Mouse (Mus musculus) hindbrain, embryonic 14.5 days (tissue): ENCODE measurements around the gene Ctbs. TPM values are rescaled to one million over a fixed set of nuclear protein-coding genes. Genes with fewer than 3 reads are reported as not detected.

Experiments used
- ATAC-seq: fragments of 200-750 bp; cut with Nextera tagmentation; 2 replicates; pipeline ENCODE4 v1.8.0; 2017; ENCODE audit warnings: moderate number of reproducible peaks, mild to moderate bottlenecking, moderate TSS enrichment, moderate library complexity; ENCODE audit not compliant: low FRiP score
- DNase-seq: peaks from one replicate; pipeline ENCODE4 v3.0.0-alpha.2; 2015; ENCODE audit warnings: low spot score
- H3K27ac ChIP-seq: fragments of 300-500 bp; sonication (generic); 2 replicates; pipeline ENCODE4 v1.5.1; 2014; ENCODE audit warnings: mild to moderate bottlenecking, moderate library complexity
- H3K27me3 ChIP-seq: fragments of 300-500 bp; sonication (generic); 2 replicates; pipeline ENCODE4 v1.6.1; 2014; ENCODE audit warnings: mild to moderate bottlenecking, low read length, mixed read lengths; ENCODE audit not compliant: control insufficient read depth, insufficient read depth
- H3K36me3 ChIP-seq: fragments of 300-500 bp; sonication (generic); replicated peaks from 2 replicates; pipeline ENCODE4 v1.6.1; 2014; ENCODE audit not compliant: control insufficient read depth, insufficient read depth
- H3K4me1 ChIP-seq: fragments of 300-500 bp; sonication (generic); replicated peaks from 2 replicates; pipeline ENCODE4 v1.6.1; 2014; ENCODE audit warnings: antibody characterized with exemption, low read length, mixed read lengths; ENCODE audit not compliant: control insufficient read depth, insufficient read depth
- H3K4me2 ChIP-seq: fragments of 300-500 bp; sonication (generic); replicated peaks from 2 replicates; pipeline ENCODE4 v1.6.1; 2014; ENCODE audit warnings: mild to moderate bottlenecking, moderate library complexity
- H3K4me3 ChIP-seq: fragments of 300-500 bp; sonication (generic); replicated peaks from 2 replicates; pipeline ENCODE4 v1.5.1; 2014; ENCODE audit warnings: mild to moderate bottlenecking, low read length
- H3K9ac ChIP-seq: fragments of 300-500 bp; sonication (generic); 2 replicates; pipeline ENCODE4 v1.6.1; 2014
- H3K9me3 ChIP-seq: fragments of 300-500 bp; sonication (generic); 2 replicates; pipeline ENCODE4 v1.6.1; 2016; ENCODE audit warnings: low read length; ENCODE audit not compliant: control insufficient read depth
- WGBS: fragments of 180-500 bp; shearing (Covaris S2); extraction: QIAGEN DNeasy Blood & Tissue Kit; methylation state at CpG from one replicate; pipeline ENCODE4 v1.1.7; 2014; 5-methylcytosine and 5-hydroxymethylcytosine counted together
- polyA plus RNA-seq: library from polyadenylated mRNA; unstranded; fragments of >200 nt; fragmentation: Nextera tagmentation; extraction: Ambion mirVana; gene quantifications from 2 replicates; pipeline ENCODE4 v1.2.1, GENCODE M21; 2014

Ctbs gene
- polyA plus RNA-seq, 1 experiment from 2014 or later, result 6.4 TPM

GRCm38 (mm10) chr3:146412480-146412879 lies 37.1 kb upstream of the Ctbs start:
- no peaks in the 10 kb centered on the region for H3K27me3 ChIP-seq
- no peak overlapping the region for H3K27ac ChIP-seq
- WGBS, result 94% methylated on average over 7 of the region's 7 CpGs
- no peak for ATAC-seq
- H3K9ac ChIP-seq, result no peak overlapping the region
- no peaks in the 10 kb centered on the region for H3K9me3 ChIP-seq
- H3K36me3 ChIP-seq, result no peaks in the 10 kb centered on the region; the same call in 1 of the 2 replicates
- peaks cover 7% of the 10 kb centered on the region for H3K4me1 ChIP-seq
- no peak for DNase-seq
- no peak overlapping the region for H3K4me2 ChIP-seq
- H3K4me3 ChIP-seq, result no peak overlapping the region

- WGBS, result 91% methylated on average over 13 of the region's 13 CpGs
- H3K9me3 ChIP-seq, result no peaks in the 10 kb centered on the region
- H3K36me3 ChIP-seq, result peaks cover under 1% of the 10 kb centered on the region
- H3K27ac ChIP-seq, result no peak overlapping the region
- peaks cover 5% of the 10 kb centered on the region; the same call in 1 of the 2 replicates for H3K4me1 ChIP-seq
- no peak overlapping the region for H3K9ac ChIP-seq
- DNase-seq, result no peak
- no peak for ATAC-seq
- H3K4me3 ChIP-seq, result no peak overlapping the region
- H3K27me3 ChIP-seq, result no peaks in the 10 kb centered on the region
- no peak overlapping the region for H3K4me2 ChIP-seq
Observed at GRCm38 (mm10) chr3:146413016-146413415, 36.6 kb upstream of the Ctbs start.

GRCm38 (mm10) chr3:146413992-146414391 lies 35.6 kb upstream of the Ctbs start:
- Histone ChIP-seq H3K27ac (no peak overlapping the region), H3K27me3 (no peaks in the 10 kb centered on the region), H3K4me2 (no peak overlapping the region), H3K4me3 (no peak overlapping the region), H3K9ac (no peak overlapping the region), H3K9me3 (no peaks in the 10 kb centered on the region), H3K36me3 (peaks cover 9% of the 10 kb centered on the region), H3K4me1 (peaks cover 5% of the 10 kb centered on the region; the same call in 1 of the 2 replicates)
- whole genome bisulfite sequencing, result 90% methylated on average over 4 of the region's 4 CpGs
- ATAC-seq, result no peak
- no peak for DNase-seq

- Histone ChIP-seq H3K4me1 (peaks cover 5% of the 10 kb centered on the region; the same call in 1 of the 2 replicates), H3K9me3 (no peaks in the 10 kb centered on the region), H3K27me3 (no peaks in the 10 kb centered on the region), H3K27ac (no peak overlapping the region), H3K4me2 (no peak overlapping the region), H3K4me3 (no peak overlapping the region), H3K36me3 (peaks cover 15% of the 10 kb centered on the region), H3K9ac (no peak overlapping the region)
- no peak for ATAC-seq
- no peak for DNase-seq
- WGBS, result 93% methylated on average over 12 of the region's 12 CpGs
Observed at GRCm38 (mm10) chr3:146414555-146414954, 35.0 kb upstream of the Ctbs start.

- no peak overlapping the region for H3K27ac ChIP-seq
- H3K4me1 ChIP-seq, result no peaks in the 10 kb centered on the region
- H3K9ac ChIP-seq, result no peak overlapping the region
- H3K27me3 ChIP-seq, result no peaks in the 10 kb centered on the region
- 95% methylated on average over 8 of the region's 8 CpGs for WGBS
- H3K4me2 ChIP-seq, result no peak overlapping the region
- peaks cover 47% of the 10 kb centered on the region for H3K36me3 ChIP-seq
- DNase-seq, result no peak
- no peak for ATAC-seq
- no peaks in the 10 kb centered on the region for H3K9me3 ChIP-seq
- H3K4me3 ChIP-seq, result no peak overlapping the region
Observed at GRCm38 (mm10) chr3:146417873-146418272, 31.7 kb upstream of the Ctbs start.

- Histone ChIP-seq H3K4me3 (no peak overlapping the region), H3K27ac (no peak overlapping the region), H3K4me2 (no peak overlapping the region), H3K4me1 (no peaks in the 10 kb centered on the region), H3K9ac (no peak overlapping the region), H3K9me3 (no peaks in the 10 kb centered on the region), H3K27me3 (no peaks in the 10 kb centered on the region), H3K36me3 (peaks cover 57% of the 10 kb centered on the region)
- no peak for ATAC-seq
- WGBS, result 92% methylated on average over 7 of the region's 7 CpGs
- DNase-seq, result no peak
Observed at GRCm38 (mm10) chr3:146418901-146419300, 30.7 kb upstream of the Ctbs start.

GRCm38 (mm10) chr3:146419534-146419933 lies 30.1 kb upstream of the Ctbs start:
- ATAC-seq, result no peak
- H3K27me3 ChIP-seq, result no peaks in the 10 kb centered on the region
- H3K4me2 ChIP-seq, result no peak overlapping the region
- no peak overlapping the region for H3K27ac ChIP-seq
- 84% methylated on average over 9 of the region's 9 CpGs for WGBS
- H3K4me3 ChIP-seq, result no peak overlapping the region
- no peaks in the 10 kb centered on the region for H3K4me1 ChIP-seq
- H3K9me3 ChIP-seq, result no peaks in the 10 kb centered on the region
- no peak overlapping the region for H3K9ac ChIP-seq
- H3K36me3 ChIP-seq, result peaks cover 57% of the 10 kb centered on the region
- DNase-seq, result no peak

GRCm38 (mm10) chr3:146419992-146420537 lies 29.5 kb upstream of the Ctbs start:
- DNase-seq (no peak), ATAC-seq (no peak)
- Histone ChIP-seq H3K4me3 (no peak overlapping the region), H3K4me2 (no peak overlapping the region), H3K9me3 (no peaks in the 10 kb centered on the region), H3K9ac (no peak overlapping the region), H3K36me3 (peaks cover 57% of the 10 kb centered on the region), H3K27me3 (no peaks in the 10 kb centered on the region), H3K4me1 (no peaks in the 10 kb centered on the region), H3K27ac (no peak overlapping the region)
- WGBS, result 92% methylated on average over 15 of the region's 15 CpGs

- 76% methylated on average over 8 of the region's 8 CpGs for WGBS
- Histone ChIP-seq H3K4me2 (no peak overlapping the region), H3K27ac (no peak overlapping the region), H3K4me1 (no peaks in the 10 kb centered on the region), H3K9me3 (no peaks in the 10 kb centered on the region), H3K9ac (no peak overlapping the region), H3K4me3 (no peak overlapping the region), H3K27me3 (no peaks in the 10 kb centered on the region), H3K36me3 (peaks cover 68% of the 10 kb centered on the region)
- DNase-seq (no peak), ATAC-seq (no peak)
Observed at GRCm38 (mm10) chr3:146421787-146422186, 27.8 kb upstream of the Ctbs start.

GRCm38 (mm10) chr3:146423710-146424109 lies 25.9 kb upstream of the Ctbs start:
- Histone ChIP-seq H3K9ac (no peak overlapping the region), H3K4me1 (no peaks in the 10 kb centered on the region), H3K27ac (no peak overlapping the region), H3K36me3 (peaks cover 79% of the 10 kb centered on the region), H3K4me3 (no peak overlapping the region), H3K9me3 (no peaks in the 10 kb centered on the region), H3K4me2 (no peak overlapping the region), H3K27me3 (no peaks in the 10 kb centered on the region)
- 80% methylated on average over 7 of the region's 7 CpGs for WGBS
- DNase-seq (no peak), ATAC-seq (no peak)
